Mouse (Mus musculus): ENCODE data around the gene Dctn2. TPM values are rescaled to one million over a fixed set of nuclear protein-coding genes. Genes with fewer than 3 reads are reported as not detected.
"Not testable (repeated sequence)": the region's sequence is repeated elsewhere in the genome, so short reads cannot be mapped to it uniquely, and the experiment has no call there.

Dctn2 gene
- total RNA-seq, 2 experiments from 2014 or later: 271 to 276 TPM

GRCm38 (mm10) chr10:127287271-127287935 lies 21.2 kb downstream of the Dctn2 start:
- DNase-seq (ENCODE audit: extremely low spot score in 1 of 2, low spot score in 1 of 2): no peak

DNA sequence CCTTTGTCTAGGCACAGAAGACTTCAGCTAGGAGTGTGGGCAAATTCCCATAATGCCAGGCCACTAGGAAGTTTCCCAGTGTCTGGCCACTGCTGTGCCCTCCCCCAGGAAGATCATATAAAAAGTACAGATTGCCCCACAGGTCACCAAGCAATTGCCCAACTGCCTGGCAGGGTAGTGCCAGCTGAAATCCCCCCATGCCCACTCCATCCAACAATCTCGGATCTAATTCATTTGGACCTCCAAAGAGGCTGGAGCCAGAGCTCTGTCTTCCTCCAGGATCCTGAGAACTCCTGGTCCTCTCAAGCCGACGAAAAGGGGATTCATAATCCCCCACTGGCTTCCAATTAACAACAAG lies 21.7 kb downstream of the Dctn2 start:
- no peak for DNase-seq (ENCODE audit: extremely low spot score in 1 of 2, low spot score in 1 of 2)

- peak in 1 of 2 experiments; percentile 36 for DNase-seq (ENCODE audit: extremely low spot score in 1 of 2, low spot score in 1 of 2)
These were observed 22.2 kb downstream of the Dctn2 start for GRCm38 (mm10) chr10:127288328-127288799.

- peak; percentile 78 to 79 for DNase-seq (ENCODE audit: extremely low spot score in 1 of 2, low spot score in 1 of 2)
These were observed 22.8 kb downstream of the Dctn2 start, which contains the start of gene Mbd6 for GRCm38 (mm10) chr10:127288800-127289572. Gene Mbd6, minus strand, starts transcription at chr10:127289018.

- peak in 1 of 2 experiments; percentile 32 for DNase-seq (ENCODE audit: extremely low spot score in 1 of 2, low spot score in 1 of 2)
These were observed 23.5 kb downstream of the Dctn2 start for GRCm38 (mm10) chr10:127289573-127290191.

DNA sequence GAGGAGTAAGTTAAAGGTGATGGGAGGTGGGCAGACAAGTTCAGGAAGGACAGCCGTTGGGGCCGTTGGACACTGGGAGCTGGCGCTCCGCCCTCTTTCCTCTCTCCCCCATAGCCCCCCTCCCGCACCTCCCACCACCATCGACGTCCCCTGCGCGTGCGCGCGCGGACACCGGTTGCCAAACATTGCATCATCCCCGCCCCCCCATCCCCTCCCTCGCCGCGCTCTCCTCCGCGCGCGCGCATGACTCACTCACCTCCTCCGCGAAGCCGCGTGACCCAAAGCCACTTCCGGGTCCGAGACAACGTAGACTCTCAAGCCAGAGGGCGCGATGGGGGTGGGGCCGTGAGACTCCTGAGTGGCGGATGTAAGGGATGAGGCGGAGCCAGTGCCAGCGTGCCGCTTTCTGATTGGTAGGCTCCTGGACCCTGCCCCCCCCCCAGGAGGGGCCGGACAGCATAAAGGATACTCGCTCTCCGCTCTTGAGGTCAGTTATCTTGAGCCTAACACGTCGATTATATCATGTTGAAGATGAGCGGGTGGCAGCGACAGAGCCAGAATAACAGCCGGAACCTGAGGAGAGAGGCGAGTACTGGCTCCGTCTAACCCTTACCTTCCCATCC lies 24.2 kb downstream of the Dctn2 start:
- DNase-seq (ENCODE audit: extremely low spot score in 1 of 2, low spot score in 1 of 2): peak; percentile 97

DNA sequence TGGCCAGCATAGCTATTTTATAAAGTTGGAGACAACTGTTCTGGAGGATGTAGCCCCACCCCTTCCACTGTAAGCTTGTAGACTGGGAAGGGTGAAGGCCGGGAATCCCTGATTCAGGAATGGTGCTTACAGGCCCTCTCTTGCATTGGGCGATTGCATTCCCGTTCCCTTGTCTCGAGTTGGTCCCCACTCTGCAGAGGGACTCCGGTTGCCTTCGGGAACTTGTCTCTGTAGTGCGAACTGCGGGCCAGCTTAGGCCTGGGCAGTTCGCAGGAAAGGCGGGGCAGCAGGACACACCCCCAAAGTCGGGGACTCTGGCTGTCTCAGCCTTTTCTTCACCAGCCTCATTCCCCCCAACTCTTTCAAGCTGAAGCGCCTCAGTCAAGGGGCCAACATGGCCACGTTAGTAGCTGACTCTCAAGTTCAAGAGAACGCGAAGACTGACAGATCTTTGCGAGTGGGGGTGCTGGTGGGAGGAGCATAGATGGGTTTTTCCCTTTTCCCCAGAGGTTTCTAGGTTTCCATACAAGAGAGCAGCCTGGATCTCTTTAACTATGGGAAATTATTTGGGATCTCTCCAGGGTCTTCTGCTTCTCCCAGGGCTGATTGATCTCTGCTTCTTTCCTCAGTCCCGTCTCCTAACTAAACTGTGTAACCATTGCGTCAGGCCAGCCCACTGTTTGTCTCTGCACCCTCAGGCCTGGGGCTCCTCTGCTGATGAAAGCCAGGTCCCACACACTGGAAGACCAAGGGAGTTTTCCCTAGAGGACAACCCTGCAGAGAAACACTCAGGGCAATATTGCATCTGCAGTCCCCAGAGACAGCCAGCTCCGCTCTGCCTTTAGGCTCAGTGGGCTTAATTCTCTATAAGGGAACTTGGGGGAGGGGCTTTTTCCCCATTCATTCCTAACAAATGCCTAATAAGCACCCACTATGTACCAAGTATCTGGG lies 25.0 kb downstream of the Dctn2 start:
- no peak for DNase-seq (ENCODE audit: extremely low spot score in 1 of 2, low spot score in 1 of 2)

GRCm38 (mm10) chr10:127291881-127292638 lies 25.9 kb downstream of the Dctn2 start:
- DNase-seq (ENCODE audit: extremely low spot score in 1 of 2, low spot score in 1 of 2): no peak

DNA sequence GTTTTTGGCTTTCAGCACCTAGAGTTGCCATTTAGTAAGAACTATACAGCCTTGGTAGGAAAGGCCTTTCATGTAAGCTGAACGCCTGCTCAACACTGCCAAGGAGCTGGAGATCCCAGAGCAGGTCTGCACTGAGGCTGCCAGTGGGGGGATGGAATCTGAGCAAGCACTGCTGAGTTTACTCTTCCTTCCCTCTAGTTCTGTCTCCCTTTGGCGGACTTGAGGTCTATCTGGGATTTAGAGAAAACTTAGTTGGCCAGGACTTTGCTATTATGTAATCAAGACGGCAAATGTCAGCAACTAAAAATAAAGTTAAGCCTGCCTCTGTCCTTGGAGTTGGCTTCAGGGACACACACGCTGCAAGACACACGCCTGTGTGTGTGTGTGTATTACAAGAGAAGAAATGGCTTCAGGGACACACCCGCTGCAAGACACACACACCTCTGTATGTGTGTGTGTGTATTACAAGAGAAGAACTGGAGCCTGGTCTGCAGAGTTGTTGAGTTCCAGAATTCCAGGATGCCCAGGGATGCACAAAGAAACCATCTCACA lies 26.9 kb downstream of the Dctn2 start:
- no peak for DNase-seq (ENCODE audit: extremely low spot score in 1 of 2, low spot score in 1 of 2)

GRCm38 (mm10) chr10:127293590-127294113 lies 27.5 kb downstream of the Dctn2 start:
- no peak for DNase-seq (ENCODE audit: extremely low spot score in 1 of 2, low spot score in 1 of 2)

- DNase-seq (ENCODE audit: extremely low spot score in 1 of 2, low spot score in 1 of 2): no peak
These were observed 28.8 kb downstream of the Dctn2 start for GRCm38 (mm10) chr10:127294895-127295510.

- no peak for DNase-seq (ENCODE audit: extremely low spot score in 1 of 2, low spot score in 1 of 2)
These were observed 30.0 kb downstream of the Dctn2 start for GRCm38 (mm10) chr10:127295986-127296794.

GRCm38 (mm10) chr10:127297015-127297871 lies 31.1 kb downstream of the Dctn2 start:
- no peak for DNase-seq (ENCODE audit: extremely low spot score in 1 of 2, low spot score in 1 of 2)

DNA sequence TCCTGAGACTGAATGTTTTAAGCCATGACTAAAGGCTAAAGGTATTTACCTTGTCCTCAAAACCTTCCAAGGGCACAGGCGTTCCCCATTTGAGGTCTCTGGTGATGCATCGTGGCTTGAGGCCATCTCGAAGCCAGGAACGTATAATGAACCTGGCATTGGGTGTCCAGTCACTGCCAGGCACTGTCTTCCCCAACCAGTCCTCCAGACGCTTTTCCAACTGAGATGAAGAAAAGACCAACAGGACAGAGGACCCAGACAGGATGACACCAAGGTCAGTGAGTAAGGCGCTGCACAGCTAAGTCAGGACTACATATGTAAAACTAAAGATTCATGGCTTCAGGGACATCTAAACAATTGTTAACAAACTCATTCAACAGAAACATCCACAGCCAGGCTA lies 34.2 kb downstream of the Dctn2 start:
- DNase-seq (ENCODE audit: extremely low spot score in 1 of 2, low spot score in 1 of 2): no peak

DNA sequence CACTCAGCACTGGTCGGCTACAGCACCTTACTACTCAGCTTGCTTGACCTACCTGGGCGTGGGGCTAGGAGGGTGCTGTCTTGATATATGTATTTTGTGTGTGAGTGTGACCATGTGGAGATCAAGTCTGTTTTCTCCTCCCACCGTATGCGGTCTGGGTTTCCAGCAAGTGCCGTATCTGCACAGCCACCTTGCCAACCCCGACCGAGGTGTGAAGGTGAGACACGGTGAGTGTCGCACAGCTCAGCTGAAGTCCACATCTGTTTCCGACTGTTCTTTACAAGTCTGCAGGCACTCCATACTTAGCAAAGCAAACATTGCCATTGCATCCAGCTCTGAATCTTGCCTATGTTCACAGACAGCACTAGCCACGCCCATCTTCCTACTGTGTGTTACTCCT lies 37.0 kb downstream of the Dctn2 start:
- DNase-seq (ENCODE audit: extremely low spot score in 1 of 2, low spot score in 1 of 2): no peak

GRCm38 (mm10) chr10:127309167-127309566 lies 43.0 kb downstream of the Dctn2 start:
- not testable (repeated sequence) for DNase-seq (ENCODE audit: extremely low spot score in 1 of 2, low spot score in 1 of 2)
